Mouse (Mus musculus) cerebellum, adult 2 months (tissue): ENCODE measurements around the gene Rprd1b.

ENCODE experiments used
- CTCF ChIP-seq: fragments of 200-500 bp; IDR thresholded peaks from 2 replicates; pipeline ENCODE4 v1.5.1; 2011; ENCODE audit warnings: low read depth, mild to moderate bottlenecking, control low read depth, low read length, moderate library complexity, borderline replicate concordance; ENCODE audit not compliant: insufficient read depth
- POLR2A ChIP-seq: fragments of 200-500 bp; IDR thresholded peaks from 2 replicates; pipeline ENCODE4 v1.6.1; 2011; ENCODE audit warnings: low read length, control low read depth, borderline replicate concordance; ENCODE audit not compliant: insufficient read depth

GRCm38 (mm10) chr2:158155101-158155500 is 126.8 kb downstream of the Rprd1b start:
- TF ChIP-seq CTCF: no peak
- no peak for TF ChIP-seq POLR2A
